Mouse (Mus musculus) forebrain, embryonic 12.5 days (tissue): ENCODE results near the gene Tnip2. TPM values are rescaled to one million over a fixed set of nuclear protein-coding genes. Genes with fewer than 3 reads are reported as not detected.

Source experiments
- ATAC-seq: fragments of 200-750 bp; cut with Nextera tagmentation; 2 replicates; pipeline ENCODE4 v1.8.0; 2017; ENCODE audit warnings: moderate TSS enrichment; ENCODE audit not compliant: low FRiP score
- H3K27ac ChIP-seq: fragments of 300-500 bp; sonication (generic); 2 replicates; pipeline ENCODE4 v1.5.1; 2016; ENCODE audit warnings: mild to moderate bottlenecking
- H3K27me3 ChIP-seq: fragments of 300-500 bp; sonication (generic); 2 replicates; pipeline ENCODE4 v1.6.1; 2016; ENCODE audit warnings: mild to moderate bottlenecking
- H3K36me3 ChIP-seq: fragments of 300-500 bp; sonication (generic); replicated peaks from 2 replicates; pipeline ENCODE4 v1.6.1; 2016; ENCODE audit warnings: mild to moderate bottlenecking
- H3K4me1 ChIP-seq: fragments of 300-500 bp; sonication (generic); 2 replicates; pipeline ENCODE4 v1.6.1; 2016
- H3K4me2 ChIP-seq: fragments of 300-500 bp; sonication (generic); 2 replicates; pipeline ENCODE4 v1.6.1; 2016; ENCODE audit warnings: mild to moderate bottlenecking, moderate library complexity
- H3K4me3 ChIP-seq: fragments of 300-500 bp; sonication (generic); replicated peaks from 2 replicates; pipeline ENCODE4 v1.5.1; 2016; ENCODE audit warnings: mild to moderate bottlenecking
- H3K9ac ChIP-seq: fragments of 300-500 bp; sonication (generic); 2 replicates; pipeline ENCODE4 v1.6.1; 2016; ENCODE audit warnings: mild to moderate bottlenecking
- H3K9me3 ChIP-seq: fragments of 300-500 bp; sonication (generic); 2 replicates; pipeline ENCODE4 v1.6.1; 2016
- WGBS: fragments of 180-500 bp; shearing (Covaris S2); methylation state at CpG from one replicate; pipeline ENCODE4 v1.1.7; 2016; 5-methylcytosine and 5-hydroxymethylcytosine counted together
- polyA plus RNA-seq: library from polyadenylated mRNA; unstranded; fragments of >200 nt; fragmentation: Nextera tagmentation; extraction: Ambion mirVana; gene quantifications from 2 replicates; pipeline ENCODE4 v1.2.1, GENCODE M21; 2016

Gene Tnip2
- polyA plus RNA-seq, 1 experiment from 2014 or later = 9.2 TPM

DNA sequence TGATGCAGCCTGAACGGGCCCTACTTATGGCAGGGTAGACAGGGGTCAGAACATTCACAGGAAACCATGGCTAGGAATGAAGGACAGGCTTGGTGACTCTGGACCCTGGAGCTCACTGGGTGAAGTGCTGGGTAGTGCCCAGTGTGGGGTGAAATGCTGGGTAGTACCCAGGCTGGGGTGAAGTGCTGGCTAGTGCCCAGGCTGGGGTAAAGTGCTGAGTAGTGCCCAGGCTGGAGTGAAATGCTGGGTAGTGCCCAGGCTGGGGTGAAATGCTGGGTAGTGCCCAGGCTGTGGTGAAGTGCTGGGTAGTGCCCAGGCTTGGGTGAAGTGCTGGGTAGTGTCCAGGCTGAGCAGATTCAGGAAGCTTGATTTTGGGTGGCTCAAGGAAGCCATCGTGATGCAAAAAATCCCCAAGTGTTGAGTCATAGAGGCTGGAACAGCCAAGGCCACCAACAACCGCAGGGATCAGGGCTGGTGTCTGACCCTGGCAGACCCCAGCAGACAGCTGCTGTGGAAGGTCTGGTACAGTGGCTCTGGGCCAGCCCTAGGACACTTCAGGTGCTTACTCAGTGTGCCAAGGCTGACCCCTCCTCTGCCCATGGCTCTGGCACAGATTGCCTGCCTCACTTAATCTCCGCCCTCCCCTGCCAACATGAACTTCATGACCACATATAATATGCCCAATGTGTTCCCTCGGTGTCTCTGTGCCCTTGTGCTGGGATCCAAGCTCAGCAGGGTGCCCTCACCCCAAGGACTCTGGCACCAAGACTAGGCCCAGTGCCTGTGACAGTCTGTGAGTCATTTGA is 21.2 kb upstream of the Tnip2 start:
- Histone ChIP-seq H3K36me3 (no peaks in the 10 kb centered on the region), H3K4me3 (no peak overlapping the region), H3K4me1 (no peaks in the 10 kb centered on the region), H3K9ac (no peak overlapping the region), H3K27me3 (no peaks in the 10 kb centered on the region), H3K9me3 (no peaks in the 10 kb centered on the region), H3K27ac (no peak overlapping the region), H3K4me2 (no peak overlapping the region)
- WGBS = 87% methylated on average over 5 of the region's 5 CpGs
- ATAC-seq = no peak

DNA sequence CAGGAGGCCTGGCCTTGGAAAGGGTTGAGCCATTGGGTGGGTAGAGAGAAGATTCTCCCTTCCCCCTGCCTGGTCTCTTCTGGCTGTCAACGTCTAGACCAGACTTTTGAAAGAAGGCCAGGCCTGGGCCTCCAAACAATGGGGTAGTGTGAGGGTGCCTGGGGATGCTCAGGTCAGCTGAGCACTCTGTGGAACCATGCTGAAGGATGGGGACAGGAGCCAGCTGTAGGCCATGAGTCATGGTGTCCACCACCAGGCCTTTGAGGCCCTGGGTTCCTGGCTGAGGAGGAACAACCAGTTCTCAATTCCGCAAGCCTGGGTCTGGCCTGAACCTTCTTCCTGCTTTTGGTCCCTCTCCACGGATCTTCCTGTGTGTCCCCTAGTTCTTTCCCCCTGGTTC is 20.0 kb upstream of the Tnip2 start:
- Histone ChIP-seq H3K27me3 (no peaks in the 10 kb centered on the region), H3K9me3 (no peaks in the 10 kb centered on the region), H3K4me2 (no peak overlapping the region), H3K4me1 (no peaks in the 10 kb centered on the region), H3K27ac (no peak overlapping the region), H3K36me3 (no peaks in the 10 kb centered on the region), H3K9ac (no peak overlapping the region), H3K4me3 (no peak overlapping the region)
- 71% methylated on average over 3 of the region's 3 CpGs for WGBS
- no peak for ATAC-seq

DNA sequence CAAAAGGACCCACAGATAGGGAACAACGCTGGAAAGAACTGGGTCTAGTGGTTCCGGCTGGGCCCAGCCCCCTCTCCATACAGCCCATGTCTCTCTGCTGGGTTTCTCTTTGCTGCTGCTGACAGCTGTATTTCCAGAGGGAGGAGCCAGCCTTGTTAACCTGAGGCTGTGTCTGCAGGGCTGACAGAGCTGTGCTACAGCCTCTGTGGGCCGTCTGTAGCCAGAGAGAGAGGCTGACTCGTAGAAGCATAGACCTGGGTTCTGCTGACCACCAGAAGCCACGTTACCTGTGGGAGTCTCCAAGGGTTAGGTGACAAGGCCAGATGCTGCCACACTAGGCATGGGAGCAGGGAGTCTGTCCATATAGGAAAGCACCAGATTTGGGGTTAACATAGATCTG is 19.3 kb upstream of the Tnip2 start:
- H3K27me3 ChIP-seq = no peaks in the 10 kb centered on the region
- H3K4me1 ChIP-seq = no peaks in the 10 kb centered on the region
- H3K9me3 ChIP-seq = no peaks in the 10 kb centered on the region
- 83% methylated on average over 5 of the region's 5 CpGs for WGBS
- H3K4me3 ChIP-seq = no peak overlapping the region
- no peak overlapping the region for H3K9ac ChIP-seq
- H3K4me2 ChIP-seq = no peak overlapping the region
- no peak overlapping the region for H3K27ac ChIP-seq
- ATAC-seq = no peak
- H3K36me3 ChIP-seq = no peaks in the 10 kb centered on the region

DNA sequence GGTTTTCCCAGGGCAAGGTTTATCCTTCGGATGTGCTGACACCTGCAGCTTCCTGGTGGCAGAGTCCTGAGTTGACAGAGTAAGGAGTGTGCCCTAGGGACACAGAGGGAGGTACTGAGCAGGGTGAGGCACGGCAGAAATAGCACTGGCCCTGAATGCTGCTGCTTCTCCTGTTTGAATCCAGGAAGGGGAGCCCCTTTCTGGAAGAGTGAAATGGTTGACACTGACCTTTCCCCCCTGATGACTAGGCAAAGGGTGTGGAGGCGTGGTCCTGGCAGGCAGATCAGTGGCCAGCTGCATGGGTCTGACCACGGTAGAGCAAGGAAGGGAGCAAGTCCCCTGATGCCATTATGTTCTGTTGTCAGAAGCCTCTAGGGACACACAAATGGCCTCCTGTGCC is 16.9 kb upstream of the Tnip2 start:
- 58% methylated on average over 4 of the region's 4 CpGs for WGBS
- 0 out of 2 replicates have a peak, but pooled peaks cover 5% of the 10 kb centered on the region for H3K4me1 ChIP-seq
- peaks cover 15% of the 10 kb centered on the region for H3K27me3 ChIP-seq
- H3K4me3 ChIP-seq = no peak overlapping the region
- no peaks in the 10 kb centered on the region for H3K36me3 ChIP-seq
- H3K27ac ChIP-seq = no peak overlapping the region
- H3K9me3 ChIP-seq = no peaks in the 10 kb centered on the region
- ATAC-seq = no peak
- H3K9ac ChIP-seq = no peak overlapping the region
- no peak overlapping the region for H3K4me2 ChIP-seq

DNA sequence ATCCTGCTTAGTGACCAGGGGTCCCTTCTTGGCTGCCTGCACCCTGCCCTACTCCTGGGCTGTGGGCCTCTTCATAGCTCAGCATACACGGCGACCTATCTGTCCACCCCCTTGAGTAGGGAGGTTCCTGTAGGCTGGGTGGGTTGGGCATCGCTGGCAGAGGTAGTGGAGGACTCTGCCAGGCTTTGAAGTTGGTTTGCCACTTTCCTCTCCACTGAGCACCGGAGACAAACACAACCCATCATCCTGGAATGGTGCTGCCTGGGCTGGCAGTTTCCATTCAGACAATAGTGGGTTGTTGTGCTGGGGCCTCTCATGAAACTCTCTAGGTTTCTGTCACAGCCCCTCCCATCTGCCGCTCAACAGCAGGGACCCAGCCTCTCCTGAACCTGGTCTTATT is 16.3 kb upstream of the Tnip2 start:
- no peaks in the 10 kb centered on the region for H3K36me3 ChIP-seq
- no peak overlapping the region for H3K27ac ChIP-seq
- H3K4me3 ChIP-seq = no peak overlapping the region
- ATAC-seq = no peak
- H3K4me1 ChIP-seq = 0 out of 2 replicates have a peak, but pooled peaks cover 7% of the 10 kb centered on the region
- 82% methylated on average over 5 of the region's 5 CpGs for WGBS
- no peak overlapping the region for H3K4me2 ChIP-seq
- no peak overlapping the region for H3K9ac ChIP-seq
- H3K27me3 ChIP-seq = peaks cover 15% of the 10 kb centered on the region
- H3K9me3 ChIP-seq = no peaks in the 10 kb centered on the region

DNA sequence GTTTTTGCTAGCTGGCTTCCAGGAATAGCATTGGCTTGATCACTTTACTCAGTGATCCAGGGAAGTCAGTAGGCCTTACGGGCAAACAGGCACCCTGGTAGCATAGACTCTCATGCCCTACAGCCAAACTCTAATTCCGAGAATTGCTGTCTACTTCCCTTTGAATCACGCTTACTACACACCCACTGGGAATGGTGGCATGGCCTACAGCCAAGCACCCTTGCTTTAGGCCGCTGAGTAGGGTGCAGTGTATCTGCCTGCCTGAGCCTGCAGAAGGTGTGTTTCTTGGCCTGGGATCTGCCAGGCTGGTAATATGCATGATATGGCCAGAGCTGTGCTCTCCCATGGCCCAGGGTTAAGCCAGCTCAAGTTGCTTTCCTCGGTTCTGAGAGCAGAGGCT is 14.9 kb upstream of the Tnip2 start:
- no peak overlapping the region for H3K9ac ChIP-seq
- WGBS = 92% methylated on average over 5 of the region's 5 CpGs

DNA sequence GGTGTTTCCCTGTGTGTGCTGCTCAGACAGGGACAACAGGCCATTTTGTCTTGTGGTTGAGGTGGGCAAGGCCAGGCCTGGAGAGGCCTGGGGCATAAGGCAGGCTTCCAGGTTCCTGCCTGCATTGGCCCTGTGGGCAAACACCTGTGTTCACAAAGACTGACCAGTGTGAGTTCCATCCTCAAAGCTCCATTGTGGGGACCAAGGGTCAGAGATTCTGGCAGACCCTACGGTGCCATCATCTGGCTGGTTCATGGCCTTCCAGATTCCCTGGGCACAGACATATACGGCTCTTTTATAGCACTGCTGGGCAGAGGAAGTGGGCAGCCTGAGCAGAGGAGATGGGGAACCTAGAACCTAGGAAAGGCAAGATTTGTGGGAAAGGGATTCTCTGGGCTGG is 13.6 kb upstream of the Tnip2 start:
- H3K36me3 ChIP-seq = no peaks in the 10 kb centered on the region
- H3K27me3 ChIP-seq = peaks cover 25% of the 10 kb centered on the region
- ATAC-seq = no peak
- no peaks in the 10 kb centered on the region for H3K9me3 ChIP-seq
- 0 out of 2 replicates have a peak, but pooled peaks cover 7% of the 10 kb centered on the region for H3K4me1 ChIP-seq
- H3K27ac ChIP-seq = no peak overlapping the region
- H3K4me3 ChIP-seq = no peak overlapping the region
- WGBS = 82% methylated on average over 2 of the region's 2 CpGs
- H3K4me2 ChIP-seq = no peak overlapping the region
- no peak overlapping the region for H3K9ac ChIP-seq

More for the DNA sequence above, 14.9 kb upstream of the Tnip2 start:
- no peak overlapping the region for H3K4me2 ChIP-seq
- H3K36me3 ChIP-seq = no peaks in the 10 kb centered on the region
- H3K27ac ChIP-seq = no peak overlapping the region
- peaks cover 25% of the 10 kb centered on the region for H3K27me3 ChIP-seq
- ATAC-seq = no peak
- H3K4me3 ChIP-seq = no peak overlapping the region
- H3K4me1 ChIP-seq = 0 out of 2 replicates have a peak, but pooled peaks cover 7% of the 10 kb centered on the region
- H3K9me3 ChIP-seq = no peaks in the 10 kb centered on the region

DNA sequence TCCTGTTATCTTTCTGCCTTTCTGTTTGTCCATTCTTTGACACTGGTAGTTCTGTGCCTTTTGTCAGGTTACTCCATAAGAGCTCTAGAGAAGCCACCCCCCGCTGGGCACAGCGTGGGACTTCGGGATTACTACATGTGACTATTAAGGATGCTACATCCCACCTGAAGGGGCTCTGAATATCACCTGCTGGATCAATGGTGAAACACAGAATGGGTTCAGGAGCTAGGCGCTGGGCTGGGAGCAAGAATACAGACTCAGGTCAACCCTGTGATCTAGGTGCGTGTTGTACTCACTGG is 12.6 kb upstream of the Tnip2 start:
- ATAC-seq = no peak
- Histone ChIP-seq H3K9me3 (no peaks in the 10 kb centered on the region), H3K27me3 (peaks cover 25% of the 10 kb centered on the region), H3K36me3 (no peaks in the 10 kb centered on the region), H3K27ac (no peak overlapping the region), H3K4me2 (no peak overlapping the region; the same call in 1 of the 2 replicates), H3K9ac (no peak overlapping the region), H3K4me3 (no peak overlapping the region), H3K4me1 (0 out of 2 replicates have a peak, but pooled peaks cover 7% of the 10 kb centered on the region)
- WGBS = 29% methylated on average over 5 of the region's 5 CpGs

DNA sequence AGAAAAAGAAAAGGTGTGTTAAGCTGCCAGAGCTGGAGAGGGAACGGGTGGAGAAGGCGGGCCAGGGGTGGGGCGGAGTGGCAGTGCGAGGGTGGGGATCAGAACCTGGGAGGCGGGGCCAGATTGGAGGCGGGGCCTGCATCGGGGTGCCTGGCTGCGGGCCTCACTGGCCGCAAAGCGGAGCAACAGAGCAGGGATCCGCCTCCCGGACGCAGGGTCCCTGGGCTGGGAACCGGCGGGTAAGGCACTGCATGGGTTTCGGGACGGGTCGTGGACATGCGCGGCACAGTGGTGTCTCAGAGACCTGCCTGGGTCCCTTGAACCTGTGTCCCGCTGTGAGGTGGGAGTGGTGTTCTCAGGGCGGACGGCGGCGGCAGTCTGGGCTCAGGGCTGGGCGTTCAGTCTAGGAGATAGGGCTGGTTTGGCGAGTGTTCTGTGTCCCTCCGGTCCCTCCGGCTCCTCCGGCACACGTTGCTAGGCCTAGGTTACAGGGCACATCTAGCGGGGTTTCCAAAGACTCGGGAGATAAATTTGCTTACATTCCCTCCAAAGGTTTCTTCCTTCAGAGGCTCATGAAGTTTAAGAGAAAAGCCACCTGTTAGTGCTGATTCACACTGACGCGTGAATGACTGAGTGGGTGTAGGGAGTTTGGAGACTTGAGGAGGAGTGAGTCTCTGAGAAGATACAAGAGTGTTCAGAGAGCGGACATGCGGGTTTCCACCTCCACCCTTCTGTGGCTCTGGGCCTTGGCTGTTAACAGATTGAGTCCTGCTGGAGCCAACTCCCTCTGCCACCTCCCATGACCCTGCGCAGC is 12.1 kb upstream of the Tnip2 start, which contains the start of gene Sh3bp2:
Gene Sh3bp2 (plus strand): TSS at position 176 of the 814 bp plus-strand sequence.
- WGBS = 3% methylated on average over 38 of the region's 38 CpGs
- Histone ChIP-seq H3K27me3 (peaks cover 25% of the 10 kb centered on the region), H3K4me3 (peak within 1 kb of the TSS; percentile 43), H3K36me3 (no peaks in the 10 kb centered on the region), H3K9me3 (no peaks in the 10 kb centered on the region), H3K9ac (peak within 1 kb of the TSS; percentile 41), H3K4me2 (peak within 1 kb of the TSS; percentile 60), H3K27ac (no peak within 1 kb of the TSS), H3K4me1 (0 out of 2 replicates have a peak, but pooled peaks cover 7% of the 10 kb centered on the region)
- peak; percentile 94 for ATAC-seq

DNA sequence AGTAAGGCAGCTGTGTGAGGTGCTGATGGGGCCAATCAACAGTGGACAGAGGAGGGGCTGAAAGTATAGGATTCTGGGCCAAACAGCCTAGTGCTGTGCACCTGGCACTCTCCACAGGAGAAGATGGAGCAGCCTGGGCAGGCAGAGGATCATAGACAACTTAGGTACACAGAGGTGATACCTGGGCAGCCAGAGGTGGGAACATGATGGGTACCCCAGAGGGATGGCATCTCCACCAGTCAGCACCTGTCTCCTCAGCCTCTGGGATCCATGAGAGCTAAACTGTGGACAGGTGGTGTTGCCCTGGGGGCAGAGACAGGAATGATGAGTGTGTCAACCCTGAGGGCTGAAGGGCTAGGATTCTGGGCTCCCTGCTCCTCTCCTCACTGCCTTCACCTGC is 10.7 kb upstream of the Tnip2 start:
- H3K36me3 ChIP-seq = no peaks in the 10 kb centered on the region
- H3K4me3 ChIP-seq = no peak overlapping the region
- H3K4me1 ChIP-seq = 0 out of 2 replicates have a peak, but pooled peaks cover 7% of the 10 kb centered on the region
- H3K27me3 ChIP-seq = peaks cover 25% of the 10 kb centered on the region
- ATAC-seq = no peak
- H3K4me2 ChIP-seq = no peak overlapping the region
- H3K9ac ChIP-seq = no peak overlapping the region
- no peaks in the 10 kb centered on the region for H3K9me3 ChIP-seq
- H3K27ac ChIP-seq = no peak overlapping the region

DNA sequence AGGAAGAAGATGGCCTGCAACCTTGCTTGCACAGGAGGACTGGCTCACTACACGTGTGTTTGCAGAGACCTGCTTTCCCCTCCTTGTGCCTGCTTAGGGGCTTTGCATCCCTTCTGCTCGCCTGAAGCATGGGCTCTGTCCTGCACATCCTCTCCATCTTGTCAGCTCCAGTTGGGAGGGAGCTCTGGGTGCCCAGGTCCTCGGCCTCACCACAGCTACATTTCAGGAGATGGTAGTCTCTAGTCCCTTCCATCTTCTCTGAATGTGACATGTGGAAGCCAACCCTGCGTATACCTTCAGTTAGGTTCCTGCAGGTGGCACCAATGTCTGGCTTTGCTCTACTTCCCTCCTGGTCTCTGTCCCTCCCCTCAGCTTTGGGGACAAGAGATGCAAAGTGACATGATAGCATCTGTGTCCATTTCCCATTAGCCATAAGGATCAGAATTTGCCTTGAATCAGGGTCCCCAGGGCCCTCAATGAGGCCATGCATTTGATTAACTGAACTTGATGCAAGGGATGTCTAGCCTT is 10.2 kb upstream of the Tnip2 start:
- Histone ChIP-seq H3K27me3 (peaks cover 25% of the 10 kb centered on the region), H3K4me2 (no peak overlapping the region), H3K27ac (no peak overlapping the region), H3K4me3 (no peak overlapping the region), H3K9ac (no peak overlapping the region), H3K9me3 (no peaks in the 10 kb centered on the region), H3K4me1 (0 out of 2 replicates have a peak, but pooled peaks cover 7% of the 10 kb centered on the region), H3K36me3 (no peaks in the 10 kb centered on the region)
- 74% methylated on average over 4 of the region's 4 CpGs for WGBS
- ATAC-seq = no peak

DNA sequence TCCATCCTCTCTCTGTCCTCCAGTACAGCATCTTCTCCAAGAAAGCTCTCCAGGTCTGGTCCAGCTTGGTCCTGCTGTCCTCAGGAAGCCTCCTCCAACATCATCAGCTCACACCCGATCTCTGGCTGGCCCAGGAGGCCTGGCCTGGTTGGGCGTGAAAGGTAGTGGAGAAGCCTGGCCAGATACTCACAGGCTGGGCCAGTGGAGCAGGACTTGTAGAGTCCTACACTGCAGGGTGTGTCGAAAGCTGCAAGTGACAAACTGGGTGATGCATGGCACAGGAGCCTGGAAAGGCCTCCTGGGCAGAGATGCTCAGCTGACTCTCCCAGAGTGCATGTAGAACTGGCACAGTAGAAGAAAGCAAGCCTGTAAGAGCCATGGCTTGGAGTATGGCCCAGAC is 7.5 kb upstream of the Tnip2 start:
- WGBS = 86% methylated on average over 3 of the region's 3 CpGs
- no peak overlapping the region for H3K4me2 ChIP-seq
- no peak for ATAC-seq

More for the DNA sequence above, 7.5 kb upstream of the Tnip2 start:
- Histone ChIP-seq H3K36me3 (no peaks in the 10 kb centered on the region), H3K27ac (no peak overlapping the region), H3K9ac (no peak overlapping the region), H3K9me3 (no peaks in the 10 kb centered on the region), H3K4me1 (0 out of 2 replicates have a peak, but pooled peaks cover 7% of the 10 kb centered on the region), H3K27me3 (peaks cover 17% of the 10 kb centered on the region; the same call in 1 of the 2 replicates), H3K4me3 (no peak overlapping the region)
